Mouse (Mus musculus) stomach, embryonic 15.5 days (tissue): ENCODE data around the gene Bbs2. TPM values are rescaled to one million over a fixed set of nuclear protein-coding genes. Genes with fewer than 3 reads are reported as not detected.
A peak's percentile ranks its signal among the peaks of the same experiment; 100 is the strongest.

Source experiments
- ATAC-seq: fragments of 200-750 bp; cut with Nextera tagmentation; 2 replicates; pipeline ENCODE4 v1.8.0; 2017; ENCODE audit warnings: low read depth, moderate number of reproducible peaks, moderate TSS enrichment; ENCODE audit not compliant: insufficient read depth, low FRiP score
- H3K27ac ChIP-seq: fragments of 300-500 bp; sonication (generic); 2 replicates; pipeline ENCODE4 v1.5.1; 2015; ENCODE audit warnings: mild to moderate bottlenecking, inconsistent platforms
- H3K27me3 ChIP-seq: fragments of 300-500 bp; sonication (generic); replicated peaks from 2 replicates; pipeline ENCODE4 v1.6.1; 2015; ENCODE audit warnings: inconsistent platforms
- H3K36me3 ChIP-seq: fragments of 300-500 bp; sonication (generic); 2 replicates; pipeline ENCODE4 v1.6.1; 2015; ENCODE audit warnings: inconsistent platforms
- H3K4me1 ChIP-seq: fragments of 300-500 bp; sonication (generic); 2 replicates; pipeline ENCODE4 v1.6.1; 2015; ENCODE audit warnings: inconsistent platforms
- H3K4me2 ChIP-seq: fragments of 300-500 bp; sonication (generic); 2 replicates; pipeline ENCODE4 v1.6.1; 2015; ENCODE audit warnings: mild to moderate bottlenecking, inconsistent platforms
- H3K4me3 ChIP-seq: fragments of 300-500 bp; sonication (generic); replicated peaks from 2 replicates; pipeline ENCODE4 v1.5.1; 2015; ENCODE audit warnings: inconsistent platforms
- H3K9ac ChIP-seq: fragments of 300-500 bp; sonication (generic); 2 replicates; pipeline ENCODE4 v1.6.1; 2015; ENCODE audit warnings: inconsistent platforms
- H3K9me3 ChIP-seq: fragments of 300-500 bp; sonication (generic); 2 replicates; pipeline ENCODE4 v1.6.1; 2016; ENCODE audit warnings: inconsistent platforms
- WGBS: fragments of 180-500 bp; shearing (Covaris S2); methylation state at CpG from one replicate; pipeline ENCODE4 v1.1.7; 2015; 5-methylcytosine and 5-hydroxymethylcytosine counted together
- polyA plus RNA-seq: library from polyadenylated mRNA; unstranded; fragments of >200 nt; fragmentation: Nextera tagmentation; extraction: Ambion mirVana; gene quantifications from 2 replicates; pipeline ENCODE4 v1.2.1, GENCODE M21; 2015

The Bbs2 gene
- polyA plus RNA-seq, 1 experiment from 2014 or later, result 11.0 TPM

- Histone ChIP-seq H3K9me3 (no peaks in the 10 kb centered on the region), H3K27me3 (no peaks in the 10 kb centered on the region), H3K4me3 (no peak overlapping the region), H3K36me3 (no peaks in the 10 kb centered on the region), H3K27ac (no peak overlapping the region), H3K4me1 (no peaks in the 10 kb centered on the region), H3K9ac (no peak overlapping the region), H3K4me2 (no peak overlapping the region)
- WGBS, result 80% methylated on average over 9 of the region's 9 CpGs
- ATAC-seq, result no peak
These were observed 5.9 kb downstream of the Bbs2 start for GRCm38 (mm10) chr8:94092848-94093247.

- Histone ChIP-seq H3K27me3 (no peaks in the 10 kb centered on the region), H3K27ac (no peak overlapping the region), H3K4me2 (no peak overlapping the region), H3K9me3 (no peaks in the 10 kb centered on the region), H3K4me1 (no peaks in the 10 kb centered on the region), H3K36me3 (no peaks in the 10 kb centered on the region), H3K9ac (no peak overlapping the region), H3K4me3 (no peak overlapping the region)
- WGBS, result 65% methylated on average over 6 of the region's 6 CpGs
- no peak for ATAC-seq
These were observed 9.0 kb downstream of the Bbs2 start for GRCm38 (mm10) chr8:94089715-94090114.

GRCm38 (mm10) chr8:94087964-94088363 is 10.8 kb downstream of the Bbs2 start:
- 80% methylated on average over 9 of the region's 9 CpGs for WGBS
- no peak for ATAC-seq
- Histone ChIP-seq H3K9me3 (no peaks in the 10 kb centered on the region), H3K4me2 (no peak overlapping the region), H3K27me3 (no peaks in the 10 kb centered on the region), H3K36me3 (no peaks in the 10 kb centered on the region), H3K9ac (no peak overlapping the region), H3K27ac (no peak overlapping the region), H3K4me3 (no peak overlapping the region), H3K4me1 (no peaks in the 10 kb centered on the region)

- H3K4me2 ChIP-seq, result no peak overlapping the region
- no peaks in the 10 kb centered on the region for H3K4me1 ChIP-seq
- 87% methylated on average over 12 of the region's 12 CpGs for WGBS
- no peaks in the 10 kb centered on the region for H3K9me3 ChIP-seq
- H3K27me3 ChIP-seq, result no peaks in the 10 kb centered on the region
- no peak overlapping the region for H3K4me3 ChIP-seq
- no peak overlapping the region for H3K27ac ChIP-seq
- ATAC-seq, result no peak
- H3K36me3 ChIP-seq, result no peaks in the 10 kb centered on the region
- H3K9ac ChIP-seq, result no peak overlapping the region
These were observed 22.1 kb downstream of the Bbs2 start for GRCm38 (mm10) chr8:94076461-94077192.

- no peak overlapping the region for H3K4me3 ChIP-seq
- no peak overlapping the region for H3K27ac ChIP-seq
- no peaks in the 10 kb centered on the region for H3K9me3 ChIP-seq
- no peaks in the 10 kb centered on the region for H3K27me3 ChIP-seq
- no peak for ATAC-seq
- WGBS, result 93% methylated on average over 7 of the region's 7 CpGs
- H3K4me1 ChIP-seq, result no peaks in the 10 kb centered on the region
- H3K9ac ChIP-seq, result no peak overlapping the region
- peaks cover 10% of the 10 kb centered on the region; the same call in 1 of the 2 replicates for H3K36me3 ChIP-seq
- no peak overlapping the region for H3K4me2 ChIP-seq
These were observed 29.9 kb downstream of the Bbs2 start for GRCm38 (mm10) chr8:94068793-94069192.

GRCm38 (mm10) chr8:94066121-94066863 is 32.4 kb downstream of the Bbs2 start:
- Histone ChIP-seq H3K27ac (no peak overlapping the region), H3K4me3 (no peak overlapping the region), H3K27me3 (no peaks in the 10 kb centered on the region), H3K9me3 (no peaks in the 10 kb centered on the region), H3K36me3 (peaks cover 23% of the 10 kb centered on the region; the same call in 1 of the 2 replicates), H3K4me1 (no peaks in the 10 kb centered on the region), H3K9ac (no peak overlapping the region), H3K4me2 (no peak overlapping the region)
- peak; percentile 63; the same call in 1 of the 2 replicates for ATAC-seq
- WGBS, result 59% methylated on average over 11 of the region's 11 CpGs

- Histone ChIP-seq H3K4me2 (no peak overlapping the region), H3K27ac (no peak overlapping the region), H3K36me3 (peaks cover 20% of the 10 kb centered on the region), H3K27me3 (no peaks in the 10 kb centered on the region), H3K4me3 (no peak overlapping the region), H3K9me3 (no peaks in the 10 kb centered on the region), H3K9ac (no peak overlapping the region), H3K4me1 (no peaks in the 10 kb centered on the region)
- WGBS, result 61% methylated on average over 6 of the region's 6 CpGs
- ATAC-seq, result no peak
These were observed 41.4 kb downstream of the Bbs2 start for GRCm38 (mm10) chr8:94057157-94057854.

- Histone ChIP-seq H3K9me3 (no peaks in the 10 kb centered on the region), H3K4me3 (no peak overlapping the region), H3K4me2 (no peak overlapping the region), H3K4me1 (no peaks in the 10 kb centered on the region), H3K36me3 (peaks cover 9% of the 10 kb centered on the region), H3K27me3 (no peaks in the 10 kb centered on the region), H3K9ac (no peak overlapping the region), H3K27ac (no peak overlapping the region)
- 84% methylated on average over 12 of the region's 12 CpGs for WGBS
- ATAC-seq, result no peak
These were observed 46.0 kb downstream of the Bbs2 start for GRCm38 (mm10) chr8:94052696-94053095.

GRCm38 (mm10) chr8:94047845-94048244 is 50.9 kb downstream of the Bbs2 start:
- WGBS, result 83% methylated on average over 2 of the region's 2 CpGs
- Histone ChIP-seq H3K4me3 (no peak overlapping the region), H3K27ac (no peak overlapping the region), H3K9me3 (no peaks in the 10 kb centered on the region), H3K9ac (no peak overlapping the region), H3K27me3 (no peaks in the 10 kb centered on the region), H3K4me1 (no peaks in the 10 kb centered on the region), H3K4me2 (no peak overlapping the region), H3K36me3 (no peaks in the 10 kb centered on the region; the same call in 1 of the 2 replicates)
- ATAC-seq, result no peak

GRCm38 (mm10) chr8:94037806-94038205 is 60.9 kb downstream of the Bbs2 start:
- Histone ChIP-seq H3K4me3 (peak overlapping the region; percentile 67), H3K9ac (peak overlapping the region; percentile 40; the same call in 1 of the 2 replicates), H3K27me3 (no peaks in the 10 kb centered on the region), H3K4me2 (peak overlapping the region; percentile 58), H3K4me1 (peaks cover 10% of the 10 kb centered on the region), H3K9me3 (no peaks in the 10 kb centered on the region), H3K36me3 (no peaks in the 10 kb centered on the region), H3K27ac (peak overlapping the region; percentile 36; the same call in 1 of the 2 replicates)
- WGBS, result 5% methylated on average over 15 of the region's 15 CpGs
- ATAC-seq, result no peak

GRCm38 (mm10) chr8:94036944-94037524 is 61.7 kb downstream of the Bbs2 start, which contains the start of the genes Nudt21 and Ogfod1:
Gene Nudt21 (minus strand): TSS chr8:94037031.
Gene Ogfod1 (plus strand): TSS chr8:94037198.
- H3K9me3 ChIP-seq, result no peaks in the 10 kb centered on the region
- H3K27ac ChIP-seq, result peak within 1 kb of the TSS; percentile 83
- H3K4me3 ChIP-seq, result peak within 1 kb of the TSS; percentile 67
- under 1% methylated on average over 41 of the region's 41 CpGs for WGBS
- H3K27me3 ChIP-seq, result no peaks in the 10 kb centered on the region
- ATAC-seq, result peak; percentile 99
- peak within 1 kb of the TSS; percentile 66 for H3K4me2 ChIP-seq
- peaks cover 10% of the 10 kb centered on the region for H3K4me1 ChIP-seq
- H3K9ac ChIP-seq, result peak within 1 kb of the TSS; percentile 70
- no peaks in the 10 kb centered on the region for H3K36me3 ChIP-seq
